Mouse (Mus musculus) layer of hippocampus, postnatal 10 days (tissue): Measurements from ENCODE around the gene Kank3. TPM values are rescaled to one million over a fixed set of nuclear protein-coding genes. Genes with fewer than 3 reads are reported as not detected.
A peak's percentile ranks its signal among the peaks of the same experiment; 100 is the strongest.
"Not testable (repeated sequence)": the region's sequence is repeated elsewhere in the genome, so short reads cannot be mapped to it uniquely, and the experiment has no call there.

Experiments used
- DNase-seq, 2 experiments: peaks; one replicate each; pipeline ENCODE4 v3.0.0; 2021; ENCODE audit warnings: low spot score in 2 of 2
- total RNA-seq, 2 experiments: library from RNA; stranded (reverse); gene quantifications; 2 replicates each; pipeline ENCODE4 v1.2.3; 2021

The Kank3 gene
- total RNA-seq, 2 experiments from 2014 or later = 38.0 to 51.2 TPM

DNA sequence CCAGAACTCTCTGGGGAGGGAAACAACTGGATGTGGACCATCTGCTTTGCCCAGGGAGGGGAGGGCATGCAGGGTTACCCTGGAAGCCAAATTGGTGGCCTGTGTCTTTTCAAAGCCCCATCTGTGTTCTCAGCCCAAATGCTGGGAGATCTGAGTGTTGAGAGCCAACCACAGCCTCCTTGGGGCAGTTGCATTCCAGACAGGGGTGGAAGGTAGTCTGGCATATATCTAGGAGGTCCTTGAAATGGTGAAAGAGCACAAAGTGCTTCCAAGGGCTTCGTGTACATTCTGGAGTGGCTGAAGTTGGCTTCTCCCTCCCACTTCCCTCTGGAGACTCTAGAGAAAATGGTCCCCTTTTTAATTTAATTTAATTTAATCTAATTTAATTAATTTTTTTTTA is 5.6 kb upstream of the Kank3 start:
- DNase-seq = no peak

DNA sequence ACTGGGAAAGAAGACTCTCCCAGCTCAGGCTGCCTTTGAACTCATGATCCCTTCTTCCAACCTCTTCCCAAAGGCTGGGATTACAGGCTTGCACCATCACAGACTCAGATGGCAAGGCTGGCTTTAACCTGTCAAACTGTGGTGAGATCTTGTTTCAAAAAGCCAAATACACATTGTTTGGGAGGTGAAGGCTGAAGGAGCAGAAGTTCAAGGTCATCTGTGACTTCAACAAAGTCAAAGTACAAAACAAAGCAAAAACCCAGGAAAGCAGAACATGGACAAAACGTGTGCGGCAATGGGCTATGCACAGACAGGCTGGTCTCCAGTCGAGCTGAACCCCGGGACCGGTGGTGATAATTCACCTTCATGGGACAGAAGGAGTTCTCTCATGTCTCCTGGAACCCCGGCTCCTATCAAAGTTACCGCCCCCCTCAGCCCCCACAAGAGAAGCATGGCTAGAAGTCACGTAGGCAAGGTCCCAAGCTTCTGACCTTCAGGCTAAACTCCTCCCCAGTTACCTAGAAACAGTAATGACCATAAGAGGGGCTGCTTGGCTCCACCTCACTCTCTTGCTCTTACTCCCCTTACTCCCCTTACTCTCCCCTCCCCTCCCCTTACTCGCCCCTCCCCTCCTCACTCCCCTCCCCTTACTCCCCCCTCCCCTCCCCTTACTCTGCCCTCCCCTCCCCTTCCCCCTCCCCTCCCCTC is 3.0 kb upstream of the Kank3 start:
- DNase-seq = no peak

DNA sequence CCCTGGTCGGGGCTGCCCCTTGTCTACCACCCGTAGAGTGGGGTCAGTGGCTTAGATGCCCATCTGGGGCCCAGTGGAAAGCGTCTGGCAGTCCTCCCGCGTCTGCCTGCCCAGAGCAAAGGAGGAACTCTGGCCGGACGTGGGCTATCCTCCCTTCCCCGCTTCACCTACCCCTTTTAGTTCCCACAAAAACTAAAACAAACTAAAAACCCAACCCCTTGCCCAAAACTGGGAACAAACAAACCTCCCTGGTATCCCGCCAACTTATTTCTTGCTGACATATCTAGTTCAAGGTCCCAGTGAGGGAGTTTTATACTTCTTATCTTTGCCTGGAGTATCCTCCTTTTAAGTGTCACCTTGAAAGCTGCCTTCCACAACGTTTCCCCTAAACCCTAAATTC is 2.1 kb upstream of the Kank3 start:
- no peak for DNase-seq

DNA sequence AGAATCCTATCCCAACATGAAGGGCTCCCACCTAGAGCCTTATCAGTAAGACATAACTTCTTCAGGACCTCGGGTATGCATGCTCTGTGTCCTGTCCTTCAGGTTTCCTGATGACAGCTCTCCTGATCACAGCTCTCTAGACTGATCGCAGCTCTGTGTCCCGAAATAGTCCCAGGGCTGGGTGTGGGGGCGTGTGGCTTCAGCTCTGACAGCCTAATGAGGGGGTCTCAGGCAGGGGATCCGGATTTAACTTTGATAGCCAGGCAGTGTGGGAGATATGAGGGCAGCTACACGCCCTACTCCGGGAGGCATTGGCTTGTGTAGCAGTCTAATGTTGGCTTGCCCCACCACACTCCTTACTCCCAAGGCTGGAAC is 810 bp downstream of the Kank3 start:
- no peak for DNase-seq

DNA sequence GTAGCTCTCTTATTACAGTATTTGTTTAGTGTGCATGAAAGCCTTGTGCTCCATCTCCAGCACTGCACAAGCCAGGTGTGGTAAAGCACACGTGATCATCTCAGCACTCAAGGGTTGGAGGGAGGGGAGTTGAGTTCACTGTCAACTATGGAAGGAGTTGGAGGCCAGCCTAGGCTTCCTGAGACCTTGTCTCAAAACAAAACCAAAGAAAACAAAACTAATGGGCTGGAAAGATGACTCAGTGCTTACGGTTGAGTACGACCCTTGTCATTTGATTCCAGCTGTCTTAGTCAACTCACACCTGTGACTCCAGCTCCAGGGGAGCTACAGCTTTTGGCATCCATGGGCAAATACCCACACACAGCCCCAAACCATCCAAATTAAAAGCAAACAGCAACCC is 2.2 kb downstream of the Kank3 start:
- no peak for DNase-seq

DNA sequence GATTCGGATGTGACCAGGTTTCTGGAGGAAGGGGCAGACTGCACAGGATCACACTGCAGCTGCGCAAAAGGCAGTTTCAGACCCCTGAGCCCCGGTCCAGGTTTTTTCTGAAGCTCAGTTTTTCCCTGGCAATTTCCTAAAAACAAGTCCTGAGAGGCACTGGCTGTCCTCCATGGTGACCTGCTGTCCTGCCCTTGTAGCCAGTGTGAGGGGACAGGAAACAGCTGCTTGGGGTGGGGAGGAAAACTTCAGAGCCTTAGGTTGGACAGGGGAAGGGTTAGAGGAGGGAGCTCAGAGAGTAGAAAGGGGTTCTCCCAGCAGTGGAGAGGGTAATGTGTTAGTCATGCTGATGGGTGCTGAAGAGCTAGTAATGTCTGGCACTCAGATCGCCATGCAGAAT is 2.7 kb downstream of the Kank3 start:
- DNase-seq = no peak

DNA sequence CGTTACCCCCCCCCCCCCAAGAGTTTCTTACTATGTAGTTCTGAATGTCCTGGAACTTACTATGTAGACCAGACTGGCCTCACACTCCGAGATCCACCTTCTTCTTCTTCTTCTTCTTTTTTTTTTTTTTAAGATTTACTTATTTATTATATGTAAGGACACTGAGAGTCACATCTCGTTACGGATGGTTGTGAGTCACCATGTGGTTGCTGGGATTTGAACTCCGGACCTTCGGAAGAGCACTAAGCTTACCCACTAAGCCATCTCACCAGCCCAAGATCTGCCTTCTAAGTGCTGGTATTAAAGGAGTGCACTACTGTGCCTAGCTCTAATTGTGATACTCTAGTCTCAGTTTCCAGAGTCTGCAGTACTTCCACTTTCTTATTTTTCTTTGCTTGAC is 5.1 kb downstream of the Kank3 start:
- no peak for DNase-seq

DNA sequence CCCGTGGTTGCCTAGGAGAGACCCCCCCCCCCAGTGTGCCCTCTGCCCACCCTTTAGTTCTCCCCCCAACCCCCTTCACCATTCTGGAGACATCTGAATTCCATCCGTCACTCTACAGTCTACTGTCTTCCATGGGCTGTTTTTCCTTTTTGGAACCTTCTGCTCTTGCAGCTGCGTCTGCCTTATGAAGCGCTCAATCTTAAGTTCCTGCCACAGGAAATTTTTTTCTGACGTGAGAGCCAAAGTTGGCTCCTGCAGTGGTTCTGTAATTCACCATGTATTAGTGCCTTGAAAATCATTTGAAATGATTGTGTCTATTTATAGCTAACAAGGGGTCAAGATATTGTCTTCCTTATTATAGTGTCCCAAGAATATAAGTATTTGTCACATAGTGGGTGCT is 6.3 kb downstream of the Kank3 start:
- no peak for DNase-seq

DNA sequence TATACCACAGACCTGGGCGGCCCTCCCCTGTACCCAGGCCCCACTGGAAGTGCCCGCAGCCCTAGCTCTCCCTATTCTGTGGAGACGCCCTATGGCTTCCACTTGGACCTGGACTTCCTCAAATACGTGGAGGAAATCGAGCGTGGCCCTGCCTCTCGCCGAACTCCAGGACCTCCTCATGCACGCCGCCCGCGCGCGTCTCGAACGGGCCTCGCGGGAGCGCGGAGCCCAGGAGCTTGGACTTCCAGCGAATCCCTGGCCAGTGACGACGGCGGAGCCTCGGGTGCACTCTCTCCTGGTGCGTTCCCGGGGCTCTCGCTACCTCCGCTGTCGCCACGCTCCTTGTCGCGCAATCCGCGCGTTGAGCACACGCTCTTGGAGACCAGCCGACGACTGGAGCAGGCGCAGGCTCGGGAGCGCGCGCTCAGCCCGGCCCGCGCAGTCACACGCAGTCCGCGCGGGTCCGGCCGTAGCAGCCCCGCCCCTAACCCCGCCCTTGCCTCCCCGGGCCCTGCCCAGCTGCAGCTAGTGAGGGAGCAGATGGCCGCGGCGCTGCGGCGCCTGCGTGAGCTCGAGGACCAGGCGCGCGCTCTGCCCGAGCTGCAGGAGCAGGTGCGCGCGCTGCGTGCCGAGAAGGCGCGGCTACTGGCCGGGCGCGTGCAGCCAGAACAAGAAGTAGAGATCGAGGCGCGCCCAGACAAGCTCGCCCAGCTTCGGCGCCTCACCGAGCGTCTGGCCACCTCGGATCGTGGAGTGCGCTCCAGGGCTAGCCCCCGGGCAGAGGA is 7.1 kb downstream of the Kank3 start:
- peak; percentile 80 to 87 for DNase-seq

DNA sequence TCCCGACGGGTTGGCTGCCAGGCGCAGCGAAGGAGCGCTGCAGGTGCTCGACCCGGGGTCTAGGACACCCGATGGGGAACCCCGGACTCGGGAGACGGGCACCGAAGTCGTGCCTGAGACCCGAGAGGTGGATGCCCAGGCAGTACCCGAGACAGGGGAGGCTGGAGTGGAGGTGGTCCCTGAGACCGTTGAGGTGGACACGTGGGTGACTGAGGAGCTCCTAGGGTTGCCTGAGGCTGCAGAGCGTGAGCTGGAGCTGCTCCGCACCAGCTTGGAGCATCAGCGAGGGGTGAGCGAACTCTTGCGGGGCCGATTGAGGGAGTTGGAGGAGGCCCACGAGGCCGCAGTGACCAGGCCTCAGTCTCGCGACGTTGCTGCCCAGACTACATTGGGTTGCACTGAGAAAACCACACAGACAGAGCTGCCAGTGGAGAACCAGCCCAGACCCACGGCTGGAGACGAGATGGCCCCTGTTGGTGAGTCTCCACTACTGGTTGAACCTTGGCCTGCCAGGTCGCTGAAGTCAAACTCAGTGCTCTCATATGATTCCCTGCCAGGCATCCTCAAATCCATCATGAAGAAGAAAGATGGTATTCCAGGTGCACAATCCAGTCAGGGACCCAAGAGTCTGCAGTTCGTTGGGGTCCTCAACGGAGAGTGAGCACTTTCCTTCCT is 7.8 kb downstream of the Kank3 start:
- no peak for DNase-seq

DNA sequence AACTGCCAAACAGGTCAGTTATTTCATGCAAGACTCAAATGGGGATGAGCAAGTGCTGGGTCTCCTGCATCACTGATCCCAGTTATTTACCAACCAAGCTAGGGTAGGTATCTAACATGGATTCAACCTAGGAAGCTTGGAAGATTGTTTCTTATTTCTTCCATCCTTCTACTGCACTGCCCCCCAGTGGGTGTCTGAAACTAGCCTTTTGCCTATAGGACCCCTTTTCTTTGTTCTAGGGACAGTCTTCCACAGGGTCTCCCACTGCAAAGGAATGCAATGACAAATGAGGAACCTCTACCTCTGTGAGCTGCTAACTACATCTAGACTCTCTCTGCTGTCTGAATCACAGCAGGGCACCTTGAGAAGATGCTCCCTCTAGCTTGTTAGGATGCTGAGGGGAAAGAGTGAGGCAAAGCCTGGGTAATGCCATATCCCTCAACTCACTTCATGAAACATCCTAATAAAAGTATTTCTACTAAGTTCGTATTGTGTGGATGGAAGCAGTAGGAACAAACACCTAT is 12.2 kb downstream of the Kank3 start:
- DNase-seq = no peak

DNA sequence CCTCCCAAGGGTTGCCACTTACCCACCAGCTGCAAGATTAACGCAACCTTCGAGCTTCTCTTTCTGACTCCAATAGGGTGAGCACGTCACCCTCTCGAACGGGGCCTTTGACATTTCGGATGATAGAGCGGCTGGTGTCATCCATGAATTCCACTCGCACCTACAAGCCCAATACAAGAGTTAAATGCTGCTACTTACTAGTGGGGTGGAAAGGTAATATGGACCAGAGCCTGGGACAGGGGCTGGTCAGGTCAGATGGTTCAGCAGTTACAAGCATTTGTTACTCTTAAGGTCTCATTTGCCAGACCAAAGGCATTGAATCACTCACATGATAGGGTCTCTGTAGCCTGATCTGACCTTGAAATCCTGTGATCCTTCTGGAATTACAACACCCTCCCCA is 12.9 kb downstream of the Kank3 start:
- not testable (repeated sequence) for DNase-seq

DNA sequence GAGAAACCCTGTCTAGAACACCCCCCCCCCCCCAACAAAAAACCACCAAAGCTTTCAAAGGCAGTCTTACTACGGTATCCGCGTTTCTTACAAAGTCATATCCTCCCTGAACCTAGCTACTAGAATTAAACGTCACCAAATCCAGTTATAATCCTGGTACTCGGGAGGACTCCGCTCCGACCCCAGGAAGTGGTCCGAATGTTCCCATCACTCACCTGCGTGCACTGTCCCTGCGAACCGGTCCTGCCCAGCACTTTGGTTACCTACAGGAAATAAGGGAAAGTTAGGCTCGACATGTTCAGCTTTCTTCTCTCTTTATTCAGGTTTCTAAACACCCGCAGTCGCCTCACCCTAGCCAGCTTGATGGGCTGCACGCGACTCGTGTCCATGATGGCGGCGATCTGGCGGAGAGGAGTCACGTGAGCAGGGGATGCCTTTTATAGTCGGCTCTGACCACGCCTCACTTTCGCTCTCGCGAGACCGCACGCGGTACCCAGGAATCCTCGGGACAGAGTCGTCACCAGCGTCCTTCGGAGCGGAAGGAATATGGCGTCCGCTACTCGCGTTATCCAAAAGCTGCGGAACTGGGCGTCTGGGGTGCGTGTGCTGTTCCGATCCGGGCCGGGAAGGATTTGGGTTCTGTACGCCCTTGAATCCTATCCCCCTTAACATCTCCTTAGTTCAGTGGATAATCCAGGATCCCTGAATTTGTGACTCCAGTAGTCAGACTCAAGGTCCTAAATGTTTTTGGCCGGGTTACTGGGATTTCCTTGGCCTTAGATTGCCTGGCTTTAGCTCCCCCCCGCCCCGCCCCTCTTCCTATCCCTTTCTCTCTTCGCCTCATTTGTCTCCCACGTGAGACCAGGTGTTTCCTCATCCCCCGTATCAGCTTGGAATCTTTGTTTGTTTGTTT is 14.0 kb downstream of the Kank3 start, which contains the start of the genes Rps28 and Ndufa7:
TSS of gene Rps28 (minus strand) at position 479 of the 913 bp plus-strand sequence.
TSS of gene Ndufa7 (plus strand) at position 489 of the 913 bp plus-strand sequence.
- peak; percentile 98 for DNase-seq

DNA sequence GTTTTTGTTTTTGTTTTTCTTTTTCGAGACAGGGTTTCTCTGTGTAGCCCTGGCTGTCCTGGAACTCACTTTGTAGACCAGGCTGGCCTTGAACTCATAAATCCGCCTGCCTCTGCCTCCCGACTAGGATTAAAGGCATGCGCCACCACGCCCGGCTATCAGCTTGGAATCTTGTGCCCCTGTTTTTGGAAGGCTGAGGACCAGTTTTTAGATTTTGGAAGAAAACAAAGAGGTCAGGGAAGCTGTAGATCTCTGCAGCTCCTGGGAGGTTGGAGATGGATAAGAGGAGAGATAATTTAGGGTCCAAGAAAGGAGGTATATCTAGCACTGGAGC is 14.6 kb downstream of the Kank3 start:
- not testable (repeated sequence) for DNase-seq

DNA sequence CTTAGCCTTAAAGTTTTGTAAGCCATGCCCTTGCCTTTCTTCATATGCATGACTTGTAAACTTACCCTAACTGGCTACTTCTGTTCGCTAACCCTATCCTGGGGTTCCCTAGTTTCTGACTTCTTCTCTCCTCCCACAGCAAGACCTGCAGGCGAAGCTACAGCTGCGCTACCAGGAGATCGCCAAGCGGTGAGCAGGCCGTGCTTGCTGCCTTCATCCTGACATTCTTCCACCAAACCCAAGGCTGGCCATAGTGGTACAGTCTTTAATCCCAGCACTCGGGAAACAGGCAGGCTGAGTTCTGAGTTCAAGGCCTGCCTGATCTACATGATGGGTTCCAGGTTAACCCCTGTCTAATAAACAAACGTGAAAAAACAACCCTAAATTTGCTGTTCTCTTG is 15.1 kb downstream of the Kank3 start:
- DNase-seq = no peak

DNA sequence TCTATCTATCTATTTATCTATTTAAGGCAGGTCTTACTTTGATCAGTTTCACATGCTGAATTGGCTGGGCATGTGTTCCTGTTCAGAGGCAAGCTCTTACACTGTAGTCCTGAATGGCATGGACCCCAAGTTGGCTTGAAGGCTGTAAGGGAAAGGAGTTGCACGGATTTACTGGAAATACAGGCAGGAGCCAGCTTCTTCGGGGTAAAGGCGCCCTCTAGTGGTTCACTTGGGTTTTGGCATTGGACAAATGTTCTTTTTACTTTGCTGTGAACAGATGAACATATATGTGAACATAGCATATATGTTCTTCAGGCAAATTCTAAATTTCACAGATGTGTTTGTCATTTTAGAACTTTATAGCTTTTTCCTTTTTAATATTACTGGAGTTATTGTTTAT is 16.5 kb downstream of the Kank3 start:
- peak; percentile 75 to 77 for DNase-seq

DNA sequence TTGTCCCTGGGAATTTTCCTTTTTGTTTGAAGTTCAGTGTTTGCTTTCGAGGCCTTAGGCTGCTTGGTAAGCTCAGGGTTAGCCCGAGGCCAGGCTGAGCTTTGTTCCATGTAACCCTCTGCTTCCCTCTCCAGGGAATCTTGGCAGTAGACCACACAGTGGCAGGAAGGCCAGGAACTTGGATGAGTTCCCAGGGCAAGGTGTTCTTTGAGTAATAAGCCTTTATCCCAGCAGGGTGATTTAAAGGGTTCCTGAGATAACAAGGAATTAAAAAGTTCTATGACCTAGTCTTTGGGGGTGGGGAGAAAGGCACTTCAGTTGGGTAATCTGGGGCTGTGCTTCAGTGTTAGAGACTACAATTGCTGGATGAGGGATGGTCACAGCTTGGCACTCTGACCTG is 18.6 kb downstream of the Kank3 start:
- no peak for DNase-seq

DNA sequence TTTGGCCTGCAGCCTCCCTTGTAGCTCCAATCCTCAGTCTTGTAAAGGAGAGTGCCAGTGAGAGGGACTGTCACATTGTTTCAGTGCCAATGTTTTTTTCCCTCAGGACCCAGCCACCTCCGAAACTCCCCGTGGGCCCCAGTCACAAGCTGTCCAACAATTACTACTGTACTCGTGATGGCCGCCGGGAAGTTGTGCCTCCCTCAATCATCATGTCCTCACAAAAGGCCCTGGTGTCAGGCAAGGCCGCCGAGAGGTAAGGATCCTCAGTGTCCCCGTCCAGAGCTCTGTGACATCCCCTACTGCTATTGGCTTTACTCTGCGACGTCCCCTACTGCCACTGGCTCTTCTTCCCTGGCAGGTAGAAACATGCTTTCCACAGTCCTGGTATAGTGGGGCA is 19.2 kb downstream of the Kank3 start:
- DNase-seq = no peak

DNA sequence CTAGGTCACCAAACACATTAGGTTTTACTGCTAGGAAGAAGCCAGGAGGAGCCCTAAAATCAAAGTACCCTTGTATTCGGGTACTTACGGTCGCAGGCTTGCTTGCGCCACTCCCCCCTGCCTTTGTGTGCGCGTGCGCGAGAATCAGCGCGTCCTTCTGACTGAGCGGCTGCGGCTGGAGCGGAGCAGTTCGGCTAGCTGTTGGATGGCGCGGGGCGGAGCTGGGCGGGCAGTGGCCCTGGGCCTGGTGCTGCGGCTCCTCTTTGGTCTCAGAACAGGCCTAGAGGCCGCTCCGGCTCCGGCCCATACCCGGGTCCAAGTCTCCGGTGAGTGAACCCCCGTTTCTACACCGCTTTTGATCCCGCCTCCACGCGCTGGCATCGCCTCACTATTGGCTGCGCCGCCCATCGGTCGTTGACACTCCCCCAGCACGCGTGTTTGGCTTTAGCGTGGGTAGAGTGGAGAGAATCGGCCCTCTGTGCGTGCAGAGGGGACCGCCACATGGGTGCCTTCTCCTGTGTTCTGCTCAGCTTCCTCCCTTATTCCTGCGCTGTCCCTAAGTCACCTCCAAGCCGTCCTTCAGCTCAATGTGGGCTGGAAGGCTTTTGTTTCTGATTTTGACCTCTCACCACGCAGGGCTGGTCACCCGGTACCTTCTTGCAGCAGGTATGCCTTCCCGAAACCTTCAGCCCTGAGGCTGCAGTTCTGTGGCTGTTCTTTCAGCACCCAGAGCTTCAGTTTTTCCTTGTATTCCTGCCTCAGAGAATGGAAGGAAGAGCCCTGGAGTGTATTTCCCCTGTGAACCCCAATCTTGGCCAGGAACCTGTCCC is 32.9 kb downstream of the Kank3 start, which contains the start of gene Cd320:
TSS of gene Cd320 (plus strand) at position 126 of the 830 bp plus-strand sequence.
- DNase-seq = peak; percentile 91 to 94

DNA sequence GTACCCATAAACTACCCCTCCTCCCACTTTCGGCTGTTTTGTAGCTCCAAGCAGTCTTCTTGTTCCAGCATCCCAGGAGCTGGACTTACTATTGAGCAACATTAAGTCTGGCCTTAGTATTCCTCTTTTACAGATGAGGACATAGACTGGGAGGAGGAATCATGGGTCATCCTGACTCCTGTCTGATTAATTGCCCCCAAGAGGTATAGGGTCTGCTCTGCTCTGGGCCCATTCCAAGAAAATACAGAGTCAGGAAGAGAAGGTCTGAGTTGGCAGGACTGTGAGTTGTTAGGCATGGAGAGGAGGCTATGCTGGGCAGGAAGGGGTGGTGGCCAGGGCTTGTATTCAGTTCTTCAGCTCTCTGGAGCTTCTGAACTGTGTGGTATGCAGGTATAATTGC is 33.9 kb downstream of the Kank3 start:
- DNase-seq = no peak
